Mouse (Mus musculus) spleen, adult 2 months (tissue): ENCODE measurements at regions not wholly inside any gene's neighbourhood (a gene's known extent, or its start where the extent isn't known, plus 50 kb on each side); places are given as distances from the start of the nearest gene placed in this dataset.

Experiments used
- CTCF ChIP-seq: fragments of 200-500 bp; IDR thresholded peaks from 2 replicates; pipeline ENCODE4 v1.5.1; 2011; ENCODE audit warnings: mild to moderate bottlenecking, inconsistent platforms; ENCODE audit not compliant: insufficient read depth, insufficient read length, insufficient replicate concordance; ENCODE audit errors: extremely low read depth
- POLR2A ChIP-seq: fragments of 200-500 bp; IDR thresholded peaks from 2 replicates; pipeline ENCODE4 v1.6.1; 2011; ENCODE audit warnings: low read depth, low read length, inconsistent platforms

DNA sequence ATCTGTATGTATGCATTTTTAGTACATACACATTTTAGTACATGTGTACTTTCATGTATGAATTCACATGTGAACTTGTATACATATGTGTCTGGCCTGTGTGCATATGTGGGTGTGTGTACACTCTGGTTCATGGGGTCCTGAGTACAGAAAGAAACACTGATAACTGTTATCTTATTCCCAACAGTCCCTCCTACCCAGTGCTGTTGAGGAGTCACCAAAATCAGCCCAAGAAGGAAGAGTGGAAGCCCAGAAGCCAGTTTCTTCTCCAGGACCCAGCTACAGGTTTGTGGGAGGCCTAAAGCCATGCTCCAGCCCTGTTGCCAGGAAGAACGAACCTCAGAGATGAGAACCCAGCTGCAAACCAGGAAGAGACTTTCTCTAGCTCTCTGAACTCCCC lies 53.6 kb upstream of the Irf2bp2 start:
- TF ChIP-seq POLR2A = no peak
- TF ChIP-seq CTCF = no peak
